Mouse (Mus musculus): ENCODE results near the gene Snd1.

DNA sequence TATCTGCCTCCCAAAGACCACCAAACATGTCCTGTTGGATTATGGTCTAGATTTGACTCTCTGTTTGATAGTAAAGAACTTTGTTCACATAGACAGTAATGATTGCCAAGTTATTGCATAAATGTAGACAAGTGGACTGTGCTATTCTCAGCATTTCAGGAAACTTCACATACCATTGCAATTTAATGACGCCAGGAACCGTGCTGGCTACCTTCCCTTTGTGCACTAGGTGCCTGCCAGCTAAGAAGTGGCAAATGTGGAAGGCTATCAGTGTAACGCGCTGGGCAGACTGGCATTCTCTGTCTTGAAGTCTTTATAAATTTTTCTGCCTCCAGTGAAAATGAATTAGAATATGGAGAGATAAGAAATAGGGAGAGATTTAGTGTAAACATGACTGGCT is 205.6 kb downstream of the Snd1 start:
- TF ChIP-seq CTCF (IDR thresholded peaks at IDR 0.05; ENCODE audit: low read depth, low read length) (no peak), GATA1 (IDR thresholded peaks at IDR 0.05; ENCODE audit: borderline replicate concordance, low read length) (no peak), TAL1 (conservative IDR thresholded peaks at IDR 0.05; ENCODE audit: low read depth, low read length) (no peak)

All from G1E (cell line).